Mouse (Mus musculus) forelimb bud, embryonic 11.5 days (tissue): ENCODE results near the gene Adam1a.

Experiments
- DNase-seq: peaks from one replicate; pipeline ENCODE4 v3.0.0-alpha.2; 2012; ENCODE audit warnings: low read depth, low spot score

Adam1a gene

DNA sequence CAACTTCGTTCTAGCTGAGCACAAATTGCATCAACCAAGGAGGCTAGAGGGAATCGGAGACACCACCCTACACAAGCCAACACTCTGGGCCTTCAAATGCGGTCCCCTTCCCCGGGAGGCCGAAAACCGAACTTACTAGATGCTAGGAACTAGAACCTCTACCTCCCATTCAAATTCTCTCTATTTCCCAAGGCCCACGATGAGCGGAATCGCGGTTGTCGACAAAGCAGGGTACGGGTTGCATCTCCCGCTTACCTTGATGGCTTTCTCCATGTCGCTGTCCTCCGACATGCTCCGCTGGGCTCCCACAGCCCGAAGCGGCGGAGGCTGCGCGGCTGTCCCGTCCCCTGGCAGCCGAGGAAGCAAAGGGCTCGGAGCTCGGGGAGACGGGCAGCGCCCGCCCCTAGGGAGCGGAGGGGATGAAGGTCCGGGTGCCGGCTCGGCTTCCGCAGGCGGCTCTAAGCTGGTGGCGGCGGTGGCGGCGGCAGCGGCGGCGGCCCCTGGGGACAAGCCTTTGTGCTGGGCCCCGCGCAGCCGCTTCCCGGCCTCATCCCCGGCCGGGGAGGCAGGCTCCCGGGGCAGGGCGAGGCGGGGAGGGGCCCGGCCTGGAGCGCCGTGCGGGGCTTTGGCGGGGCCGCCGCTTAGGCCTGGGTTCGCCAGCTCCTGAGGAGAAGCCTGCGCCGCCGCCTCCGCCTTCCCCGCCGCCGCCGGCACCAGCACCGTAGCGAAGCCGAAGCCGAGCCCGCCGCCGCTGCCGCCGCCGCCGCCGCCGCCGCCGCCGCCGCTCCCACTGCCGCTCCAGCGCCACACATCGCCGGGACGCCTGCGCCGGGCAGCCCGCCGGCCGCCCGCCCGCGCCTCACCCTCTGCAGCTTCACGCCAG, at the start of gene Adam1a, which contains the start of gene Gm42878:
Gene Adam1a (minus strand): TSS at position 573 of the 883 bp plus-strand sequence.
Gene Gm42878 (minus strand): TSS at position 573 of the 883 bp plus-strand sequence.
- DNase-seq: no peak

GRCm38 (mm10) chr5:121594714-121595313, 49.5 kb upstream of the Adam1a start:
- no peak for DNase-seq

GRCm38 (mm10) chr5:121593451-121594401, 48.4 kb upstream of the Adam1a start, which contains the start of gene Aldh2:
Gene Aldh2 (minus strand): TSS chr5:121593824.
- peak; percentile 84 for DNase-seq

GRCm38 (mm10) chr5:121592816-121593407, 47.6 kb upstream of the Adam1a start:
- no peak for DNase-seq

- DNase-seq: no peak
Measured at GRCm38 (mm10) chr5:121592064-121592815, 47.0 kb upstream of the Adam1a start.

GRCm38 (mm10) chr5:121591417-121592063, 46.3 kb upstream of the Adam1a start:
- DNase-seq: no peak

DNA sequence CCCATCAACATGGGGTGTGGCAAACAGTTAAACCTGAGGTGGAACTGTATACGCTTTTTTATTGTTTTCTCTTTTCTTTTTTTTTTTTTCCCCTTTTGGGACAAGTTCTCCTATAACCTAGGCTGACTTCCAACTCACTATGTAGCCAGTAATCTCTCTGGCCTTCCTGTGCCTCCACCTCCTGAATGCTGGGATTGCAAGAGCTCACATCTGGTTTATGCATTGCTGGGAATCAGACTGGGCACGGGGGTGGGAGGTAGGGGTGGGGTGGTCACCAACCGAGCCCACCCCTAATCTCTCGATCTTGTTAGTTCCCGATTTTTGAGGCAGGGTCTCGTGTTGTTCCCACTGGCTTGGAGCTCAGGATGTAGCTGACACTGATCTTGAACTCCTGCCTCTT, 44.6 kb upstream of the Adam1a start:
- DNase-seq: no peak

DNA sequence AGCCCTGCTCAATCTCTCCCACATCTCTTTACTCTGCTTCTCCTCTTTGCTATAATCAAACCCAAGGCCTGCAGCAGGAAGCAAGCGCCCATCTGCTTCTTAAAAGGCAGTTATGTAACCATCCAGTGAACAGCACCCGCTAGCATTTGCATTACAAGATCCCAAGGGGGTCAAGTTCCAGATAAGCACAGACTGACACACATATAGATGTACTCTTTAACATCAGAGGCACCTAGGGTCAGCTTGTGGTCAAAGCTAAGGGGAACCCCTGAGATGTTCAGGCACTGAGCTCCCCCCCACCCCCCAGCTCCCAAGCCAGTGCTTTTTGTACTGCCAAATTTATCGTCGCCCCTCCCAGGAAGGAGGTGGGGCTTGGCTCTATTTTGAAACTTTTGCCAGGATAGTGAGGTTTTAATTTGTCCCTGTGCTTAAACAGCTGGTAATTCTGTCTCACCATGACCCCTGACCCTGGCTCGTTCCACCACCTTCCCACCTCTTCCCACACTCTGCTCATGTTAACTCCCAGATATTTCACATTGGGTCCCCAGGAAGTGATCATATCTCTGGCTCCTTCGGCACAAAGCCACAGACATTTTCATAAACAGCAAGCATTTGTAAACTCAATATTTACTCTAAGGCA, 41.2 kb upstream of the Adam1a start:
- no peak for DNase-seq

DNA sequence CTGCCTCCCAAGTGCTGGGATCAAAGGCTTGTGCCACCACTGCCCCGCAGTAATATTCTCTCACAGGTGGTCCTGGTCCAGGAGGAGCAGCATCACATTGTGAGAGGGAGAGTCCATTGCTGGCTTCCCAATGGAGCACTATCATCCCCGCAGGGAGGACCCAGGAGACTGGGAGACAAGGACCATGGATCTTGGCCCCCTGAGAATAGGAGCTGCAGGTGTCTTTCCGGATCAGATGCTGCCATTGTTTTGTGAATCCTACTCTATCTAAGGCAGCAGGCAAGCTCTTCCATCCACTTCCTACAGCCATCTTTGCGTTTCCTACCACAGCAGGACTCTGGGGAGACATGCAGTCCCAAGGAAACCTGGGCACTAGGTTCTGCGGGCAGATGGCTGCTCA, 40.4 kb upstream of the Adam1a start:
- DNase-seq: no peak

DNA sequence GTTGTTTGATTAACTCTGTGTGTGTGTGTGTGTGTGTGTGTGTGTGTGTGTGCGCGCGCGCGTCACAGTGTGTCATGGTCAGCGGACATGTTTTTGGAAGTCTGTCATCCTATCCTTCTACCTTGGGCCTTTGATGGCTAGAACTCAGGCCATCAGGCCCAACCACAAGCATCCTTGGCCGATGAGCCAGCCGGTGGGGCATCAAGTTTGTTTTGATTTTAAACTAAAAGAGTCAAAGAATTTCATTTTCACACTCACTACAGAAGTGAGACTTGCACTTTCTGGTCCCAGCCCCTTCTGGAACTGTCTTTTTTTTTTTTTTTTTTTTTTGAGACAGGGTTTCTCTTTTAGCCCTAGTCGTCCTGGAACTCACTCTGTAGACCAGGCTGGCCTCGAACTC, 39.7 kb upstream of the Adam1a start:
- DNase-seq: no peak

GRCm38 (mm10) chr5:121583765-121584501, 38.7 kb upstream of the Adam1a start:
- no peak for DNase-seq

DNA sequence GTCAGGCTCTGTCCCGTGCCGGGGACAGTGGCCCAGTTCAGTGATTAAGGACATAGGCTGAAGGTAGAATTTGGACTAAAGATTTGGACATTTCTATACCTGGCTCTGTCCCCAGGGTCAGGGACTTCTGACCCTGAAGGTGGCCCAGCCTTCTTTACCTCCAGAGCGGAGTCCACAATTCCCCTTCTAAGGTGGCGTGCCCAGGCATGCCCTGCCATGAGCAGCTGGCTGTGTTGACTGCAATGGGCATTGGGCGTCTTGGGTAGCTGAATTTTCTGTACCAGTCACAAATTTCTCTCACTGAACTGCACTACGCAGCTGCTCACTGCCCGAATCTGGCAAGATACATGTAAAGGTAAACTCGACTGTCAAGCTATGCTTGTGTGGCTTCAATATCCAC, 36.7 kb upstream of the Adam1a start:
- DNase-seq: no peak

DNA sequence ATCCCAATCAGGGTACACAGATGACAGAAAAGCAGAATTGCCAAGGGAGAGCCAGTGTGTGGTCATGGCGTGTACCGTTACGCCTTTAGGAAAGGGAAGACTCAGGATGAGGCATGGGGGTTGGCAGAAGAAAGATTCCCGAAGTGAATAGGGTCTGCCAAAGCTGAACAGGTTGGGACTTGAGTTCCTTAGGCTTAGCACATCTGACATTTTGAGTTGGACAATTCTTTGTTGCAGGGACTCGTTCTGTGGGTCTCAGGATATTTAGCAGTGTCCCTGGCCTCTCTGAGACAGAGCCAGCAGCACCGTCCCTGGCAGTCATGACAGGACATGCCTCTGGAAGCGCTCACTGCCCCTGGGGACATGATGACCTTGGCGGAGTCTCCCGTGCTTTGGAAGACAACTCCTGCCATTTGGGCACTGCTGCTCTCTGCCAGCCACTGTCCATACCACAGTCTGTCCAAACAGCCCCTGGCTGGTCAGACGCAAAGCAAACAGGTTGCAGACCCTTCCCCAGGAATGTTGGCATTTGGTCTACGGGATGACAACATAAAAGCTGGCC, 31.7 kb upstream of the Adam1a start:
- DNase-seq: no peak

DNA sequence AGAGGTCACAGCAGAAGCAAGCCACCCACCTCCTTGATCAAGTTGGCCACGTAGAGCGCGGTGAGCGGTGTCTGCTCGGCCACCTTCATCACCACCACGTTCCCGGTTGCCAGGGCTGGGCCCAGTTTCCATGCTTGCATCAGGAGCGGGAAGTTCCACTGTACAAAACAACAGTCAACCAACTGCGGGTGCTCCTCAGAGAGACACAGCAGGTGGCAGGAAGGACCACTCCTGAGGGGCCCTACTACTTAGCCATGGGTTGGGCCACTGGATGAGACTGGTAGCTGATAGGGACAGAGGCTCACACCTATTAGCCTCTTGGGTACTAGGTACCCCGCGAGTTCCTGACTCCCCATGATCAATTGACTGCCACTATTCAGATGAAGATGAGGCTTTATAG, 30.6 kb upstream of the Adam1a start:
- no peak for DNase-seq

- DNase-seq: no peak
Measured at GRCm38 (mm10) chr5:121574145-121574544, 28.9 kb upstream of the Adam1a start.

DNA sequence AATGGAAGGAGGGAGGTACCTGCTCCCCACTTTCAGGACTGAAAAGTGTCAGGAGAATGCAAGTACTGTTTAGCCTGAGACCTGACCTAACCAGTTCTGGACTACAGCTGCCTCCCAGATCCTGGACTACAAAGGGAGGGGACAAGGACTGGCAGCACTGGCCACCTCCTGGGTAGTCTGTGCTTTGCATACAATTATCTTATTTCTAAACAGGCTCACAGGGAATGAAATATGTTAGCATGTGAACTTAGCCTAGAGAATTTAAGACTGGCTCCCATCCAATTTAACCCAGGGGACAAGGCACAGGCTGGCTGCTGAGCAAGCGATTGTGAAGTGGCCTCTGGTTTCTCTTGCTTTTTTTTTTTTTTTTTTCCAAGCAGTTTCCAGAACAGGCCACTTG, 25.5 kb upstream of the Adam1a start:
- no peak for DNase-seq

GRCm38 (mm10) chr5:121569881-121570420, 24.7 kb upstream of the Adam1a start:
- DNase-seq: no peak

GRCm38 (mm10) chr5:121566035-121566681, 20.9 kb upstream of the Adam1a start:
- no peak for DNase-seq
